Mouse (Mus musculus) heart, embryonic 14.5 days (tissue): ENCODE results near the gene Ell2. TPM values are rescaled to one million over a fixed set of nuclear protein-coding genes. Genes with fewer than 3 reads are reported as not detected.

ENCODE experiments used
- ATAC-seq: fragments of 200-750 bp; cut with Nextera tagmentation; 2 replicates; pipeline ENCODE4 v1.8.0; 2017; ENCODE audit warnings: low read depth, moderate TSS enrichment; ENCODE audit not compliant: insufficient number of reproducible peaks, insufficient read depth, low FRiP score
- H3K27ac ChIP-seq, 2 experiments: fragments of 200-500 bp in 1 of 2; fragments of 300-500 bp in 1 of 2; sonication (generic) in 1 of 2; replicated peaks in 1 of 2; 2 replicates each; pipeline ENCODE4 v1.5.1; 2012 to 2014; ENCODE audit warnings: low read depth in 2 of 2, low read length in 2 of 2, control low read depth in 1 of 2, mild to moderate bottlenecking in 1 of 2, mixed read lengths in 1 of 2; ENCODE audit not compliant: control insufficient read depth in 1 of 2, insufficient read depth in 1 of 2
- H3K27me3 ChIP-seq: fragments of 300-500 bp; sonication (generic); 2 replicates; pipeline ENCODE4 v1.6.1; 2014; ENCODE audit warnings: mild to moderate bottlenecking, low read length, control low read depth; ENCODE audit not compliant: control insufficient read depth, insufficient read depth
- H3K36me3 ChIP-seq: fragments of 300-500 bp; sonication (generic); 2 replicates; pipeline ENCODE4 v1.6.1; 2014; ENCODE audit warnings: mild to moderate bottlenecking, control low read depth, low read length, mixed read lengths; ENCODE audit not compliant: control insufficient read depth, insufficient read depth
- H3K4me1 ChIP-seq, 2 experiments: fragments of 200-500 bp in 1 of 2; fragments of 300-500 bp in 1 of 2; sonication (generic) in 1 of 2; 2 replicates each; pipeline ENCODE4 v1.6.1; 2012 to 2014; ENCODE audit warnings: low read length in 2 of 2, control low read depth in 1 of 2, mixed read lengths in 1 of 2; ENCODE audit not compliant: control insufficient read depth in 2 of 2, insufficient read depth in 2 of 2
- H3K4me2 ChIP-seq: fragments of 300-500 bp; sonication (generic); 2 replicates; pipeline ENCODE4 v1.6.1; 2014; ENCODE audit warnings: mild to moderate bottlenecking, low read length
- H3K4me3 ChIP-seq, 2 experiments: fragments of 200-500 bp in 1 of 2; fragments of 300-500 bp in 1 of 2; sonication (generic) in 1 of 2; 2 replicates each; pipeline ENCODE4 v1.5.1; 2012 to 2014; ENCODE audit warnings: low read length in 2 of 2, mild to moderate bottlenecking in 2 of 2, control low read depth in 1 of 2, low read depth in 1 of 2, moderate library complexity in 1 of 2; ENCODE audit not compliant: control insufficient read depth in 1 of 2, insufficient read depth in 1 of 2
- H3K9ac ChIP-seq: fragments of 300-500 bp; sonication (generic); 2 replicates; pipeline ENCODE4 v1.6.1; 2014; ENCODE audit warnings: mild to moderate bottlenecking, low read length
- H3K9me3 ChIP-seq: fragments of 300-500 bp; sonication (generic); 2 replicates; pipeline ENCODE4 v1.6.1; 2016; ENCODE audit warnings: low read length, control low read depth; ENCODE audit not compliant: control insufficient read depth
- WGBS: fragments of 180-500 bp; shearing (Covaris S2); extraction: QIAGEN DNeasy Blood & Tissue Kit; methylation state at CpG from one replicate; pipeline ENCODE4 v1.1.7; 2014; 5-methylcytosine and 5-hydroxymethylcytosine counted together
- polyA plus RNA-seq: library from polyadenylated mRNA; unstranded; fragments of >200 nt; fragmentation: Nextera tagmentation; extraction: Ambion mirVana; gene quantifications from 2 replicates; pipeline ENCODE4 v1.2.1, GENCODE M21; 2014

The Ell2 gene
- polyA plus RNA-seq, 1 experiment from 2014 or later: 3.6 TPM

GRCm38 (mm10) chr13:75717638-75718302 is 11.2 kb downstream of the Ell2 start:
- no peak for ATAC-seq
- H3K4me2 ChIP-seq: no peak overlapping the region
- 53% methylated on average over 3 of the region's 3 CpGs for WGBS
- no peaks in the 10 kb centered on the region for H3K9me3 ChIP-seq
- no peaks in the 10 kb centered on the region for H3K36me3 ChIP-seq
- H3K4me3 ChIP-seq: no peak overlapping the region
- H3K9ac ChIP-seq: no peak overlapping the region
- H3K4me1 ChIP-seq: no peaks in the 10 kb centered on the region
- H3K27me3 ChIP-seq: no peaks in the 10 kb centered on the region
- H3K27ac ChIP-seq: no peak overlapping the region

GRCm38 (mm10) chr13:75718376-75718775 is 11.8 kb downstream of the Ell2 start:
- Histone ChIP-seq H3K36me3 (no peaks in the 10 kb centered on the region), H3K4me3 (no peak overlapping the region), H3K9ac (no peak overlapping the region), H3K27ac (no peak overlapping the region), H3K4me2 (no peak overlapping the region), H3K9me3 (no peaks in the 10 kb centered on the region), H3K27me3 (no peaks in the 10 kb centered on the region), H3K4me1 (no peaks in the 10 kb centered on the region; a peak in 1 of 4 replicates)
- no peak for ATAC-seq

- Histone ChIP-seq H3K4me3 (no peak overlapping the region), H3K4me2 (no peak overlapping the region), H3K27me3 (no peaks in the 10 kb centered on the region), H3K4me1 (no peaks in the 10 kb centered on the region; a peak in 1 of 4 replicates), H3K9me3 (no peaks in the 10 kb centered on the region), H3K36me3 (no peaks in the 10 kb centered on the region), H3K9ac (no peak overlapping the region), H3K27ac (no peak overlapping the region)
- ATAC-seq: no peak
- 55% methylated on average over 4 of the region's 4 CpGs for WGBS
Measured at GRCm38 (mm10) chr13:75719645-75720044, 13.1 kb downstream of the Ell2 start.

- ATAC-seq: no peak
- Histone ChIP-seq H3K4me3 (no peak overlapping the region), H3K4me2 (no peak overlapping the region), H3K27ac (no peak overlapping the region), H3K36me3 (no peaks in the 10 kb centered on the region), H3K9me3 (no peaks in the 10 kb centered on the region), H3K9ac (no peak overlapping the region), H3K4me1 (no peaks in the 10 kb centered on the region; a peak in 2 of 4 replicates), H3K27me3 (no peaks in the 10 kb centered on the region)
- 57% methylated on average over 4 of the region's 4 CpGs for WGBS
Measured at GRCm38 (mm10) chr13:75726569-75727373, 20.2 kb downstream of the Ell2 start.

GRCm38 (mm10) chr13:75727932-75728331 is 21.4 kb downstream of the Ell2 start:
- no peak for ATAC-seq
- Histone ChIP-seq H3K4me3 (no peak overlapping the region), H3K9ac (no peak overlapping the region), H3K4me1 (no peaks in the 10 kb centered on the region; a peak in 2 of 4 replicates), H3K4me2 (no peak overlapping the region), H3K27me3 (no peaks in the 10 kb centered on the region), H3K9me3 (no peaks in the 10 kb centered on the region), H3K36me3 (no peaks in the 10 kb centered on the region), H3K27ac (no peak overlapping the region)
- 96% methylated on average over 1 of the region's 1 CpGs for WGBS

- no peak for ATAC-seq
- Histone ChIP-seq H3K4me1 (no peaks in the 10 kb centered on the region; a peak in 1 of 4 replicates), H3K9me3 (no peaks in the 10 kb centered on the region), H3K27me3 (no peaks in the 10 kb centered on the region), H3K4me3 (no peak overlapping the region), H3K27ac (no peak overlapping the region), H3K36me3 (no peaks in the 10 kb centered on the region), H3K9ac (no peak overlapping the region), H3K4me2 (no peak overlapping the region)
- 78% methylated on average over 1 of the region's 1 CpGs for WGBS
Measured at GRCm38 (mm10) chr13:75729834-75730233, 23.3 kb downstream of the Ell2 start.

- Histone ChIP-seq H3K4me2 (no peak overlapping the region), H3K27me3 (no peaks in the 10 kb centered on the region), H3K27ac (no peak overlapping the region), H3K4me3 (no peak overlapping the region), H3K9ac (no peak overlapping the region), H3K9me3 (no peaks in the 10 kb centered on the region), H3K36me3 (no peaks in the 10 kb centered on the region), H3K4me1 (no peaks in the 10 kb centered on the region; a peak in 1 of 4 replicates)
- no peak for ATAC-seq
Measured at GRCm38 (mm10) chr13:75730717-75731116, 24.2 kb downstream of the Ell2 start.
